Mouse (Mus musculus): ENCODE data around the gene Olfr820.
"Not testable (repeated sequence)": the region's sequence is repeated elsewhere in the genome, so short reads cannot be mapped to it uniquely, and the experiment has no call there.

Olfr820 gene

DNA sequence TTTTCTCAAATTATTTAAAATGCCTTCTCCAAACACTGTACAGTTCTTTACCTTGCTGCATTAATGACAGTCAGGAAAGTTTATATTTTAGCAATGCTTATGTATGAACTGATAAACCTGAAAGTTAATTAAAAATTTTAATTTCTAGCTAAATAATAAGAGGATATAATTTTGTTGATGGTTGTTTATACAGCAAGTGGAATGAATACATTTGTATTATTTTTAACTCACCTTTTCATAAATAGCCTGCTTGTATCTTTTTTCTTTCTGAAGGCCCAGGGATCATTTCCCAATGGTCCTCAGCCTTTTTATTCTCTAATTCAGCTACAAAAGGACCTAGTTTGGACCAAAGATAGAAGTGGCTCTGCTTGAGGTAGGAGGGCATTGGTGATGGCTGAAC lies at the start of gene Olfr820:
TSS of gene Olfr820 (plus strand) at position 301 of the 400 bp plus-strand sequence.
- no peak for DNase-seq (ENCODE audit: low read depth, low spot score)

GRCm38 (mm10) chr10:129966232-129966631 lies 46.2 kb upstream of the Olfr820 start:
- not testable (repeated sequence) for DNase-seq (ENCODE audit: low read depth, low spot score)

GRCm38 (mm10) chr10:129967166-129967565 lies 45.3 kb upstream of the Olfr820 start, which contains the start of gene Olfr819:
TSS of gene Olfr819 (minus strand) at chr10:129967266.
- DNase-seq (ENCODE audit: low read depth, low spot score): not testable (repeated sequence)

DNA sequence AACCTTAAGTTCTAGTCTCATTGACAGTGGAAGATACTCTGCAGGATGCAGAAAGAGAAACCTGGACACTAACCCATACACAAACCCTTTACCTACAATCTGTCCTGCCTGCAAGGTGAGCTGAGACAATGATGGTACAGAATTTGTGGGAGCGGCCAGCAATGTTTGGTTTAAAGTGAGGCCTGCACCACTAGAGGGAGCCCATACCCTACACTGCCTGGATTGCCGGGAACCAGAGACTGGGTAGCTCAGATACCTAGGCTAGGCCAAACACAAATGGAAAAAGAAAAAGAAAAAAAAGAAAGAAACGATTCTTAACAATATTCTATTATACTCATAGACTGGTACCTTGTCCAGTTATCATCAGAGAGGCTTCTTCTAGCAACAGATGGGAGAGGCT lies 39.4 kb upstream of the Olfr820 start:
- DNase-seq (ENCODE audit: low read depth, low spot score): not testable (repeated sequence)

GRCm38 (mm10) chr10:129976040-129976439 lies 36.4 kb upstream of the Olfr820 start, which contains the start of gene Olfr247:
TSS of gene Olfr247 (minus strand) at chr10:129976140.
- DNase-seq (ENCODE audit: low read depth, low spot score): not testable (repeated sequence)

DNA sequence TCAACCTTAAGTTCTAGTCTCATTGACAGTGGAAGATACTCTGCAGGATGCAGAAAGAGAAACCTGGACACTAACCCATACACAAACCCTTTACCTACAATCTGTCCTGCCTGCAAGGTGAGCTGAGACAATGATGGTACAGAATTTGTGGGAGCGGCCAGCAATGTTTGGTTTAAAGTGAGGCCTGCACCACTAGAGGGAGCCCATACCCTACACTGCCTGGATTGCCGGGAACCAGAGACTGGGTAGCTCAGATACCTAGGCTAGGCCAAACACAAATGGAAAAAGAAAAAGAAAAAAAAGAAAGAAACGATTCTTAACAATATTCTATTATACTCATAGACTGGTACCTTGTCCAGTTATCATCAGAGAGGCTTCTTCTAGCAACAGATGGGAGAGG lies 30.6 kb upstream of the Olfr820 start:
- not testable (repeated sequence) for DNase-seq (ENCODE audit: low read depth, low spot score)

- DNase-seq (ENCODE audit: low read depth, low spot score): not testable (repeated sequence)
Measured at GRCm38 (mm10) chr10:129984962-129985361, 27.5 kb upstream of the Olfr820 start, which contains the start of gene Gm10310. TSS of gene Gm10310 (minus strand) at chr10:129985062.

DNA sequence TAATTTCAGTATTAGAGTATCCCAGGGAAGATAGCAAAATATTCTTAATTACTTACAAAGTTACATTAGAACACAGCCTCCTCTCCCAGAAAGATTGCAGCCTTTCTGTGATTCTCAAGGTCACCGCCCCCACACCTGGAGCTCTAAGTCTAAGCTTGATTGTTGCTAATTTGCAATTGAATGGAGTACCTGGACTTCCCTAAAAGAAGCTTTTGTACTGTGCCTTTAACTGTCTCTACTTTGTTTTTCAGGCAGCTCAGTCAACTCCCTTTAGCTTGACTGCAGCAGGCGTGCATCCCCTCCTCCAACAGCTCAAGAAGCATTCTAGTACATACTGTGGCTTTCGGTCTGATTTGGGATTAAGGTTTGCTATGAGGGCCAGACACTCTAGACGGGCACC lies 8.3 kb upstream of the Olfr820 start:
- DNase-seq (ENCODE audit: low read depth, low spot score): not testable (repeated sequence)

DNA sequence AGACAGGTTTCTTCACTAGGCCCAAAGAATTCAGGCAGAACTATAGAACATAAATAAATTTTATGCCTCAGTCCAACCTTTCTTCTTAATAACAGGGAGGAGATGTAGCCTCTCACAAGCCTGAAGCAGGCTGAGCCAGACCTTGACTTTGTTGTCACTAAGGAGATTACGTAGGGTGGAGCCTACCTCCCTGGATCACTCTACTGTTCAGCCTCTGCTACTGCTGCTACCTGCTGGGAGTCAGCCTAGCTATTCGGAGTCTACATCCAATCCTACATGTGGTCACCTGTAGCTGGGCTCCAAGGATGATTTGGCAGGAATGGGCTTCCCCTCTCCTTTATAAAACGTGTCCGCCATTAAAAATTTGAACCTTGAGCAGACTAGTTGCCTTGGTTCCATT lies 7.1 kb upstream of the Olfr820 start:
- DNase-seq (ENCODE audit: low read depth, low spot score): not testable (repeated sequence)

GRCm38 (mm10) chr10:130030048-130030447 lies 17.6 kb downstream of the Olfr820 start, which contains the start of gene Olfr821:
TSS of gene Olfr821 (plus strand) at chr10:130030348.
- DNase-seq (ENCODE audit: low read depth, low spot score): no peak

DNA sequence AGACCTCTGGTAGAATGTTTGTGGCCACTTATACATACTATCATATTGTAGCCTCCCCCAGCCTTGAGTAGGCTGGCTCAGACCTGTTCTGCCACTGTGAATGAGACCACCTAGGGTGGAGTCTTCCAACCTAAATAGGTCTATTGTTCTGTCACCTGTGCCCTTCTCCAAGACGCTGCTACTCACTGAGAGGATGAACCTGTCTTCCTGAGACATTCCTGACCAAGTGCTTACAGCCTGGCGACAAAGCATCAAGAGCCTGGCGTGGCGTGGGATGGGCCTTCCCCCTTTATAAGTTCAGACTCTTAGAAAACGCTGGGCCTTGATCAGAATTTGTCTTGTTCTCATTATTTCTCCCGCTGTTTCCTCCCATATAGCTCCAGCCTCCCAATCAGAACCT lies 24.7 kb downstream of the Olfr820 start:
- no peak for DNase-seq (ENCODE audit: low read depth, low spot score)

All from retina, postnatal 7 days (tissue).